Mouse (Mus musculus): ENCODE results near the gene Ciita.

The Ciita gene

DNA sequence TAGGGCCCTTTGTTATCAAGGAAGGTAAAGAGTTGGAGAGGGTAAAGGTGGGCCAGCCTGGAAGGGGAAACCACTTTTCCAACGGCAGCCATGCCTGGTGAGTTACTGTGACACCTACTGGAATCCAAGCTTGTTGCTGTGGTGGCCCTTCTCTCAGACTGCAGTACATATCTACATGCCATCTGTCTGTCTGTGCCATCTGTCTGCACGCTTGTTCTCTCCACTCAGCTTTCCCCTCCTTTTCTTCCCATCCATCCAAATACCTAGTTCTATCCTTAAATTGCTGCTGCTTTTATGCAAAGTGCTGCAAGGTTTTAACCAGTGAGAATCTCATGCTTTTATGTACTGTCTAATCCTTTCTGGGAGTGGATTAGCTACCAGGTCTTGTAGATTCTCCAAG, 69.7 kb downstream of the Ciita start:
- in situ Hi-C loops (cut with MboI): no loop called here

DNA sequence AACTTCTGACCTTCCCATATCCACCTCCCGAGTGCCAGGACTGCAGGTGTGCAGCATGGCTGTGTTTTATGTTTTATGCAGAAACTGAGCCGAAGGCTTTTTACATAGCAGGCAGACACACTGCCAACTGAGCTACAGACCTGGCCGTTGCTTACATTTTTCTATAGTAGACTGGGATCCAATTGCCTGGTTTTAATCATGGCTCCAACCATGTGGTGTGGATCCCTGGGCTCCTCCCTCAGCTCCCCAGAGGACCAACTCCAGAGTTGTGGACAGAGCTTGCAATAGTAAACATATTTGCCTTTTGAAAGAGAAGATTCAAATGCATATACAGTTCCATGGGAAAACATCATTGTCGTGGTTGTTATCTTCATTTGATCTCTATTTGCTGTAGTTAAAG, 71.7 kb downstream of the Ciita start:
- in situ Hi-C loops (cut with MboI): no loop called here

DNA sequence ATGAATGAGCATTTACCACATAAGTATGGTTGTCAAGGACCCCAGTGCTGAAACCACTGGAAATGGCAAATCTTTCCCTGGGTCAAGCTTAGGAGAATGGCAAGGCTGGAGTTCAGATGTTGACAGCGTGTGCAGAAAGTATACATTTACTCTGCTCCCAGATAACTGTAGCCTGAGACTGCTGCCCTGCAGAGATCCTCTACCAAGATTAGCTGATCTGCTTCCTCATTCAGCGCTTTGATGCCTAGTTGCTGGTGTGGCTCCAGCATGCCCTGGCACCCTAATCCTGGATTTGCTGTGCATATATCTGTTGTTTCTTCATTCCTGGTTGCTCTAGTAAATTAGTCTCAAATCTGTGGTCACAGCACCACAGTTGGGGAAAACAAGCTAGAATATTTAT, 74.0 kb downstream of the Ciita start:
- in situ Hi-C loops (cut with MboI): no loop called here

DNA sequence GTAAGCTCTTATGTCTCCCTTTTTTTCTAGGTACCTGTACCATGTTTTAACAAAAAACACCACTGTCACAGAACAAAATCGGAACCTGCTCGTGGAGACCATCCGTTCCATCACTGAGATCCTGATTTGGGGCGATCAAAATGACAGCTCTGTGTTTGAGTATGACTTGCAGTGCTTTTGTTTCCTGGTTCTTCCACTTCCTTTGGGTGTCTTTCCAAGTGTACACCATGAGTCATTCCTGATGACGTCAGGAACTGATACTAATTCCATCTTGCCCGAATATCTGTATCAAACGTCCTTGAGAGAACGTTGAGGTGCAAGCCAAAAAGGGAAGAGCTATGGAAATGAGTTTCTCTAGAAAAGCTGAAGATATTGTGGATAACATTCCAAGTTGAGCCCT, 80.1 kb downstream of the Ciita start:
- in situ Hi-C loops (cut with MboI): no loop called here

DNA sequence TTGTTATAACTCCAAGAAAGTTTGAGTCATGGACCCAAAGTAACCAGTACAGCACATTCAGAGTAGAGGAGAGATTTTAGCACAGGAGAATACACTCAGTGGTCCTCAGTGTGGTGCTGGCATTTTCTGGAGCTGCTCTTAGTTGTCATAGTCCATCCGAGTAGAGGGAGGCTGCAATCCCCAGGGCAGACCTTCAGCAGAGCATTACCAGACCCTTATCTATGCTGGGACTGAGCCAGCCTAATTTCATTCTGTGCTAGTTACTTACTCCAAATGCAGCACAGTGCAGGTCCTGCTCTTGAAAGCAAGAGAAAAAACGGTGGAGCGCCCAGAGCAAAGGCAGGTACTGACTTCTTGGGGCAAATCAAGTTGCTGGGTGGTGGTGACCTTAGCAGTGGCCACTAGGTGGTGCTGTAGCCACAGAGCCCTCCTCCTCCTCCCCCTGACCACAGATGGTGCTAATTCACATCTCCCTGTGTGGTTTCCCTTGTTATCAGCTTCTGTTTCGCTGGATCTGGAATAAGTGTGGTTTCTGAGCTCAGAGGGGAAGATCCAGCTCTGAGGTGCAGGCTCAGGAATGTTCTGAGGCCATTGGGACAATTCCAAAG, 85.5 kb downstream of the Ciita start:
- in situ Hi-C loops (cut with MboI): no loop called here

DNA sequence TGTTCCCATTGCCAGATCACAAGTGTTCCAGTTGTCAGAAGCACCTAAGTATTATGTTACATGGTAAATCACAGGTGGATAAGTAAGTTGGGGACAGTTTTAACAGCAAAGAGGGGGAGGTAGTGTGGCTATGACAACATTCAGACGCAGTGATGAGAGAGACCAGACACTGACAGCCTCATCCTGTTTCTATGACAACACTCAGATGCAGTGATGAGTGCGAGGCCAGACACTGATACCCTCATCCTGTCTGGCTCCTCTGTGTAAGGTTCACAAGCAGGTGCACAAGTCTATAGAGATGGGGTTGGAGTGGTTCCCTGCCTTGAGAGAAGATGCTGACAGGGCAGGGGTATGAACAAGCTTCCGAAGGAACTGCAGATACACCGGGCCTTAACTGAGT, 87.3 kb downstream of the Ciita start:
- in situ Hi-C loops (cut with MboI): no loop called here

DNA sequence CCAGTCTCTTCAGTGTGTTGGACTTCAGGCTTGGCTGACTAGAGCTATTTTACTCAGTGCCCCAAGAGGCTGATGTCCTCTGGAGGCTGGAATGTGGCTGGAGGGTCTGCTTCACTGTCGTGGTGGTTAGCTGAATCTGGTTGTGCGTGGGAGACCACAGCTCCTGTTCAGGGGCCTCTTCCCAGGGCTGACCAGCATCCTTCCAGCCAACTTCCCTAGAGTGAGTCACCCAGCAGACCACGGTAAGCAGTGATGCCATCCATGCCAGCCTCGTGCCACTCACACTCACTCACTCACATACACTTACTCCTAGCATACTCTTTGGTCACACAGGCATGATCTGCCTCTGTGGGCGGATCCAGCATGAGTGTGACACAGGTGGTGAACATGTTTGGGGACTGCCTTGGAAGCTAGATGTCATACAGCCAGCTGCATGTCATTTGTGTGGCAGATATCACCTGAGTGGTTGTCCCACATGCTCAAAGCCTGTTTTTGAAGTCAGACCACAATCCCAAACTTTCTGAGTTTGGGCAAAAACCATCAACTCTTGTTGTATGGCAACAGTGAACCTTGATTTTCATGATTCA, 90.0 kb downstream of the Ciita start:
- in situ Hi-C loops (cut with MboI): no loop called here

DNA sequence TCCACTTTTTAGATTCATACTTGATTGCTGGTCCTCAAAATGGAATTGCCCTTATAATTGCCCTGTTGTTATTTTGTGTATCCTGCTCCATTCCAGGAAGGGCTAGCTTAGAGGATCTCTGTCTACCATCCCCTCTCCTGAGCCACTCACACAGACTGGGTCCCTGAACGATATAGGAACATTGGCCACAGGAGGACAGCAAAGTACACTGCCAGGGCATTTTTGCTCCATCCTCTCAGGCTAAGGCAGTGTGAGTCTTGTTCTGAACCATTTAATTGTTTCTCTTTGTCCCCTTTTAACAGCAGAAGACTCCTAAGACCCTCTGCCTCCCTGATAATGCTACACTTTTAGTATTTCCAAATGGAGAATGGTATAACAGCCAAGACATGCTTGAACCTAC, 90.8 kb downstream of the Ciita start:
- in situ Hi-C loops (cut with MboI): no loop called here

DNA sequence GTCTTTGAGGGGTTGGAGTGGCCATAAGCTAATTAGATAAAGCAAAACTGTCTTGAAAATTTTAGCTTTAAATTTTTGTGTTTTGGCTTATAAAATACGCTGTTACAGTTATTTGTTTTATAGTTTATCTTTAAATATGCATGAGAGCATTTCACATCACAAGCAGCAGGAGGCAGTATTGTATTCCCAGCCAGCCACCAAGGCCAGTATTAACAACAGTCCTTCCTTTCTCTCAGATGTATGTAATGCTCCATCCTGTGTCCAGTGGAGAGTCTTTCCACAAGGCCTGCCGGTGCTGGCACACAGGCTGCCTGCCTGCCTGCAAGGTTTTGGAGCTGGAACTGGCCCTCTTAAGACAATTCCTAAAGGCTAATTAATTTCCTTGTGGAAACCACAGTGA, 92.0 kb downstream of the Ciita start:
- in situ Hi-C loops (cut with MboI): no loop called here

DNA sequence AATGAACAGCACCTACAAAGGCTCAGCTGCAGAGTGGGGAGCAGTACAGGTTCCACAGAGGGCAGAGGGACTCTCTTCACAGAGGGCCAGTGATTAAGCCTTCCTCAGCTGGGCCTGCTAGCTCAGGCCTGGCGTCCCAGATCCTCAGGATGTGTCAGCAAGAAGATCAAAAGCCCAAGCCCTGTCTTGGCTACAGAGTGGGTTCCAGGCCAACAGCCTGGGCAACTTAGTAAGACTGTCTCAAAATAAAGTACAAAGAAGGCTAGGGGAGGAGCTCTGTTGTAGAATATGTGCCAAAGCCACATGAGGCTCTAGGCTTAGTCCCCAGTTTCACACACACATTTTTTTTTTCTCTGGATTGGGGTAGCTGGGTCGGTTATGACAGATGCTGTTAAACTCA, 95.1 kb downstream of the Ciita start:
- in situ Hi-C loops (cut with MboI): no loop called here

DNA sequence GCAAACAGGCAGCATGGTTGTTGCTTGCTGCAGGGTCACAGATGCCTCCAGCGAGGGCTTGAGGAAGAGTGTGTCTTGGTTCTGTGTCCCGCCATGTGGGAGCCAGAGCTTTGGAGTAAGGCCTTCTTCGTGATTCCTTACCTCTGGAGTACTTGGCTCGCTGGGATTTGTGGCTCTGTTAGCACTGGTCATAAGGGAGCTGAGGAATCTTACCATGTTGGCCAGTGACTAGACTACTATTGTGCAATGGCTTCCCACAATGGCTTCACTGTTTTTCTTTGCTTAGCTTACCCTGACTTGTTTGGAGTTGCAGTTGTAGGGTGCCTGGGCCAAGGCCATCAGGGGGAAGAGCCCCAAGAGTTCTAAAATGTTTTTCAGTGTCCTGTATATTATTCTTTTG, 96.1 kb downstream of the Ciita start:
- in situ Hi-C loops (cut with MboI): no loop called here

DNA sequence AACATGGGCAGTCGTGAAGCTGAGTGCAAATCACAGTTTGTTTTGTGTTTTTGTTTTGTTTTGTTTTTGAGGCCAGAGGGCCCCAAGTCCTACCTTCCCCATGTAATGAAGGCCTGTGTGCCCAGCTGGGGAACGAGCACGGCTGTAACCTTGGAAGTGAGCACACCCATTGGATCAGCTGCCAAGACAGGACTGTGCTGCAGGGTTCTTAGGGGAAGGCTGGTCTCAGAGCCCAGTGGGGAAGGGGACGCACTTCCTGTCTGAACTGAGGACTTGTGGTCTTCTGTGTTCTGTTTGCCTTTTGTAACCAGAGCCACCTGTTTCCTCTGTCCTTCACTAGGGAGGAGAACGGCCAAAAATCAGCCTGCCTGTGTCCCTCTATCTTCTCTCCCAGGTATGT, 97.7 kb downstream of the Ciita start:
- in situ Hi-C loops (cut with MboI): no loop called here

All from mature B cell (primary cell).